16 mouse cellular contexts compared by ENCODE assay signal in genomic region chr3:121906623-121907022, GRCm38 (mm10). TPM values are rescaled to one million over a fixed set of nuclear protein-coding genes. Genes with fewer than 3 reads are reported as not detected.
DNase-seq lines count a peak whose midpoint lies in the region; ATAC-seq and TF ChIP-seq lines count a peak whose summit lies in the region.
"Had no signal": no experiment of that assay in that cellular context is flagged by ENCODE, and none has a peak within 500 bp of the region (broad histone marks: within the 10 kb centered on the region; RNA-seq: fewer than 3 reads in every experiment).

No protein-coding gene starts in this region.

- peak; percentile 53 for DNase-seq in embryo, embryonic 10 days (ENCODE audit: low spot score)
- DNase-seq in embryo, embryonic 9.5 days (ENCODE audit: extremely low spot score): no peak
- peak; percentile 19 for DNase-seq in ovary, adult 18-20 months (ENCODE audit: low spot score)
- no peak for DNase-seq in ovary, postnatal 36 days (ENCODE audit: low spot score)
- DNase-seq in thymus, adult 2 months: no peak
- no peak for DNase-seq in retina, embryonic 14.5 days (ENCODE audit: low spot score)
- DNase-seq: adrenal gland, postnatal 36 days; cerebellum, postnatal 10 days; kidney, postnatal 14 days; left cerebral cortex, postnatal 4 days; right cerebral cortex, postnatal 4 days had no signal

- no peak overlapping the region for H3K4me3 ChIP-seq in intestine, embryonic 15.5 days (replicated peaks)
- no peak overlapping the region for H3K4me3 ChIP-seq in intestine, postnatal 0 days (ENCODE audit: low read depth, low read length)
- no peak overlapping the region for H3K4me3 ChIP-seq in thymus, adult 2 months (ENCODE audit: control insufficient read depth, insufficient read depth, low read length)
- H3K4me3 ChIP-seq: forebrain, embryonic 15.5 days; midbrain, embryonic 13.5 days had no signal

- H3K9ac ChIP-seq in intestine, embryonic 15.5 days: no peak overlapping the region
- no peak overlapping the region for H3K9ac ChIP-seq in intestine, postnatal 0 days (ENCODE audit: low read depth, low read length)
- H3K9ac ChIP-seq: forebrain, embryonic 15.5 days; midbrain, embryonic 13.5 days had no signal

- ATAC-seq in intestine, embryonic 15.5 days: peak; percentile 28; the same call in 1 of the 2 replicates
- ATAC-seq in intestine, postnatal 0 days: no peak
- ATAC-seq: forebrain, embryonic 15.5 days; midbrain, embryonic 13.5 days had no signal

- H3K27ac ChIP-seq in intestine, embryonic 15.5 days: no peak overlapping the region
- no peak overlapping the region for H3K27ac ChIP-seq in intestine, postnatal 0 days (ENCODE audit: low read depth, low read length)
- H3K27ac ChIP-seq in thymus, adult 2 months (ENCODE audit: control insufficient read depth, insufficient read depth, low read length): no peak overlapping the region
- H3K27ac ChIP-seq: forebrain, embryonic 15.5 days; macrophage; midbrain, embryonic 13.5 days had no signal

- 0 out of 2 replicates have a peak, but pooled peaks cover 3% of the 10 kb centered on the region for H3K4me1 ChIP-seq in intestine, embryonic 15.5 days (replicated peaks)
- no peaks in the 10 kb centered on the region for H3K4me1 ChIP-seq in intestine, postnatal 0 days (replicated peaks; ENCODE audit: control insufficient read depth, insufficient read depth, low read length)
- H3K4me1 ChIP-seq in thymus, adult 2 months (replicated peaks; ENCODE audit: control insufficient read depth, insufficient read depth, low read length): no peaks in the 10 kb centered on the region
- H3K4me1 ChIP-seq: forebrain, embryonic 15.5 days; midbrain, embryonic 13.5 days had no signal

- H3K9me3 ChIP-seq in intestine, embryonic 15.5 days: no peaks in the 10 kb centered on the region
- H3K9me3 ChIP-seq in intestine, postnatal 0 days (ENCODE audit: control insufficient read depth): no peaks in the 10 kb centered on the region
- H3K9me3 ChIP-seq: forebrain, embryonic 15.5 days; midbrain, embryonic 13.5 days had no signal

- no peak for TF ChIP-seq POLR2A in thymus, adult 2 months (IDR thresholded peaks at IDR 0.05; ENCODE audit: control insufficient read depth, extremely low read depth, insufficient read depth, low read length, poor library complexity)

- H3K27me3 ChIP-seq in intestine, embryonic 15.5 days (replicated peaks): no peaks in the 10 kb centered on the region
- H3K27me3 ChIP-seq in intestine, postnatal 0 days (replicated peaks; ENCODE audit: control insufficient read depth, insufficient read depth, low read length): no peaks in the 10 kb centered on the region
- no peaks in the 10 kb centered on the region for H3K27me3 ChIP-seq in thymus, adult 2 months (ENCODE audit: control insufficient read depth, insufficient read depth, low read length)
- H3K27me3 ChIP-seq: forebrain, embryonic 15.5 days; midbrain, embryonic 13.5 days had no signal

- H3K36me3 ChIP-seq in intestine, embryonic 15.5 days: no peaks in the 10 kb centered on the region
- no peaks in the 10 kb centered on the region for H3K36me3 ChIP-seq in intestine, postnatal 0 days (ENCODE audit: control insufficient read depth, insufficient read depth)
- H3K36me3 ChIP-seq in thymus, adult 2 months (ENCODE audit: control insufficient read depth, insufficient read depth, low read length): no peaks in the 10 kb centered on the region
- H3K36me3 ChIP-seq: forebrain, embryonic 15.5 days; midbrain, embryonic 13.5 days had no signal

- no peak overlapping the region for H3K4me2 ChIP-seq in intestine, embryonic 15.5 days (replicated peaks)
- H3K4me2 ChIP-seq in intestine, postnatal 0 days (replicated peaks; ENCODE audit: low read depth): no peak overlapping the region
- H3K4me2 ChIP-seq: forebrain, embryonic 15.5 days; midbrain, embryonic 13.5 days had no signal

- WGBS in intestine, embryonic 15.5 days: 19% methylated on average over 8 of the region's 8 CpGs
- 20% methylated on average over 8 of the region's 8 CpGs for WGBS in intestine, postnatal 0 days
- WGBS in thymus, adult 2 months: 80% methylated on average over 8 of the region's 8 CpGs

- TF ChIP-seq CTCF in intestine, postnatal 0 days (IDR thresholded peaks at IDR 0.05; ENCODE audit: low read depth): no peak
- no peak for TF ChIP-seq CTCF in thymus, adult 2 months (IDR thresholded peaks at IDR 0.05; ENCODE audit: borderline replicate concordance, control insufficient read depth, extremely low read depth, insufficient read depth, low read length, poor library complexity)

RNA-seq across cellular contexts. Expression of gene Arhgap29, which starts 45.7 kb away (rescaled TPM):
- 31.5 and 40.1 TPM in 2 replicates for polyA plus RNA-seq in intestine, embryonic 15.5 days (2015; fragmentation: Nextera tagmentation; extraction: Ambion mirVana)
- 10.3 and 14.2 TPM in 2 replicates for polyA plus RNA-seq in intestine, postnatal 0 days (2015; fragmentation: Nextera tagmentation; extraction: Ambion mirVana)
- polyA plus RNA-seq in thymus, adult 2 months (2012; rRNA removed): 3.8 and 6.3 TPM in 2 replicates

Comparison
In these comparisons a context has a peak if more than half of its experiments do, and no peak if none do; other contexts are left out.
1. DNase-seq: peak in embryo, embryonic 10 days (single experiment) and ovary, adult 18-20 months (single experiment); none in embryo, embryonic 9.5 days (single experiment), ovary, postnatal 36 days (single experiment), thymus, adult 2 months (single experiment) and retina, embryonic 14.5 days (single experiment).